Mouse (Mus musculus): ENCODE measurements around the gene Gm10762. TPM values are rescaled to one million over a fixed set of nuclear protein-coding genes. Genes with fewer than 3 reads are reported as not detected.

Gm10762 gene
- total RNA-seq, 2 experiments from 2014 or later: 1.2 to 7.6 TPM

DNA sequence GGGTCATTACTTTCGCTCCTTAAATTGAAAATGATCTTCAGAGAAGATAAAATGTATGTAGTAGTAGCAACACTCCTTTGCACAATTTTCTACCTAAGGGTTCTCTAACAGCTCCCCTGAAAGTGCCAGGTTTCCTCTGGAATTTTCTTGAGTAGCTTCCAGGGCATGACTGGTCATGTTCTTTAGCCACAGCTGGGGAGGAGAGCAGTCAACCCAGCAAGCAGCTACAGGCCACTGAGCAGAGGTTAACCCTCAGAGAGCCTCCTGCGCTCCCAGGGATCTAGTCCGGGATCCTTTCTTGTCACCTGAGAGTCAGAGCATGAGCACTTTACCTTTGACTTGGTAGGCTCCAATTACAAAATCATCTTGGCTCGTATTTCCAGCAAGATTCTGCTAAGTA lies 42.7 kb downstream of the Gm10762 start:
- no peak for ATAC-seq (replicated peaks; ENCODE audit: low FRiP score, low TSS enrichment, poor library complexity, severe bottlenecking)

Other genes starting within 250 kb of the Gm10762 start
- 7.7 and 9.4 TPM in 2 replicates for gene Tmem87b, start 149.6 kb downstream of the Gm10762 start, total RNA-seq (2014; fragmentation: Nextera tagmentation)
- 14.3 and 16.2 TPM in 2 replicates for gene Tmem87b, start 149.6 kb downstream of the Gm10762 start, total RNA-seq (2017)
- not detected in 2 replicates for gene Fbln7, start 104.7 kb downstream of the Gm10762 start, total RNA-seq (2014; fragmentation: Nextera tagmentation)
- gene Fbln7, start 104.7 kb downstream of the Gm10762 start, total RNA-seq (2017): not detected in 2 replicates
- 9.4 and 27.9 TPM in 2 replicates for gene Zc3h8, start 23.6 kb downstream of the Gm10762 start, total RNA-seq (2014; fragmentation: Nextera tagmentation)
- 16.2 TPM in 2 replicates for gene Zc3h8, start 23.6 kb downstream of the Gm10762 start, total RNA-seq (2017)
- gene Zc3h6, start 323 bp downstream of the Gm10762 start, total RNA-seq (2014; fragmentation: Nextera tagmentation): 5.5 and 8.7 TPM in 2 replicates
- gene Zc3h6, start 323 bp downstream of the Gm10762 start, total RNA-seq (2017): 3.3 and 6.2 TPM in 2 replicates
- not detected in 2 replicates for gene Vinac1, start 80.4 kb upstream of the Gm10762 start, total RNA-seq (2014; fragmentation: Nextera tagmentation)
- not detected in 2 replicates for gene Vinac1, start 80.4 kb upstream of the Gm10762 start, total RNA-seq (2017)
- 1.0 and 3.4 TPM in 2 replicates for gene Ttl, start 98.2 kb upstream of the Gm10762 start, total RNA-seq (2014; fragmentation: Nextera tagmentation)
- 3.8 and 5.8 TPM in 2 replicates for gene Ttl, start 98.2 kb upstream of the Gm10762 start, total RNA-seq (2017)
- gene Polr1b, start 133.3 kb upstream of the Gm10762 start, total RNA-seq (2014; fragmentation: Nextera tagmentation): 68.1 and 87.8 TPM in 2 replicates
- gene Polr1b, start 133.3 kb upstream of the Gm10762 start, total RNA-seq (2017): 49.4 and 79.1 TPM in 2 replicates
- 16.5 and 17.3 TPM in 2 replicates for gene Chchd5, start 162.0 kb upstream of the Gm10762 start, total RNA-seq (2014; fragmentation: Nextera tagmentation)
- 6.8 and 10.7 TPM in 2 replicates for gene Chchd5, start 162.0 kb upstream of the Gm10762 start, total RNA-seq (2017)
- 105 and 115 TPM in 2 replicates for gene Slc20a1, start 231.0 kb upstream of the Gm10762 start, total RNA-seq (2014; fragmentation: Nextera tagmentation)
- gene Slc20a1, start 231.0 kb upstream of the Gm10762 start, total RNA-seq (2017): 180 and 206 TPM in 2 replicates